ENCODE assay signal across 9 mouse cellular contexts in the genomic region with DNA sequence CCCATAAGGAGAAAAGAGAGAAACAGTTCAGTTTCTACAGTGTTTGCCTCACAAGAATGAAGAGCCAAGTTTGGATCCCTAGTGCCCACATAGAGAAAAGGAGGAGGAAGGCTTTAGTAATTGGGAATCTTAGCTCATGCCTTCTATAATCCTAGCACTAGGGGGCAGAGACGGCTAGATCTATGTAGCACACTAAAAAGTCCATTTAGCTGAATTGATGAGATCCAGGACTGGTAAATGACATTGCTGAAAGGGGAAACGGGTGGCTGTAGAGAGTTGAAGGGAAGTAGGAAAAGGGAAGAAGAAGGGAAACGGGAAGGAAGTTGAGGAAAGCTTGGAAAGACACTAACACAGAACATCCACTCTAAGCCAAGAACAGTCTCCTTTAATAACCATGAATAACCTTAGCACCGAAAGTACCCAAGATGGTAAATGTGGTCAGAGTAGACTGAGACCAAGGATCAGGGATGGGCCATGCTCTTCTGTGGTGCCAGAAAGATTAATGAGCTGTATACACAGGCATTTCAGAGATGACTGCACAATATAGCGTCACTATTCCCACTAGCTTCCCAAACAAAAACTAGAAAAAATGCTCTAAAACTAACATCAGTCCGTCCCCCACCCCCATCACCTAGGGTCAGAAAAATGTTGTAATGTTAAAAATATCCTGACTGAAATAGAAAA.
DNase-seq lines count a peak whose midpoint lies in the region; ATAC-seq and TF ChIP-seq lines count a peak whose summit lies in the region.
"Had no signal": no experiment of that assay in that cellular context is flagged by ENCODE, and none has a peak within 500 bp of the region (broad histone marks: within the 10 kb centered on the region; RNA-seq: fewer than 3 reads in every experiment).

No protein-coding gene starts in this region.

- H3ac ChIP-seq in C2C12 (ENCODE audit: control insufficient read depth, insufficient read length, low read depth) = no peak overlapping the region

- DNase-seq in MEL (ENCODE audit: low read depth, low spot score) = no peak
- DNase-seq in layer of hippocampus, adult 8-10 months (ENCODE audit: low spot score in 2 of 2) = peak; percentile 36 to 54

- peak; percentile 4 for TF ChIP-seq CTCF in C2C12 (IDR thresholded peaks at IDR 0.05; ENCODE audit: control insufficient read depth, insufficient read depth, insufficient read length)
- TF ChIP-seq CTCF in MEL (IDR thresholded peaks at IDR 0.05 in 2 of 3, conservative IDR thresholded peaks at IDR 0.05 in 1 of 3; ENCODE audit: control insufficient read depth in 1 of 3, insufficient read depth in 1 of 3, low read depth in 2 of 3, low read length in 3 of 3, poor library complexity in 1 of 3, severe bottlenecking in 1 of 3) = peak in 1 of 3 experiments; percentile 10; a peak in 1 of 6 replicates
- TF ChIP-seq CTCF in cortical plate, adult 2 months (IDR thresholded peaks at IDR 0.05; ENCODE audit: extremely low read depth, insufficient read depth, low read length) = peak; percentile 49

- peak; percentile 73 to 83 for ATAC-seq in hematopoietic stem cell, adult 5-6 weeks (replicated peaks in 1 of 2; ENCODE audit: insufficient read depth in 1 of 2, low FRiP score in 2 of 2, low TSS enrichment in 1 of 2, low read depth in 1 of 2, poor library complexity in 2 of 2, severe bottlenecking in 2 of 2)
- ATAC-seq in midbrain, embryonic 16.5 days = peak; percentile 82
- ATAC-seq in activated CD4-positive, CD25-positive, alpha-beta regulatory T cell, adult 4 months = no peak

- H3K4me2 ChIP-seq in midbrain, embryonic 16.5 days (ENCODE audit: low read length) = no peak overlapping the region
- H3K4me2 ChIP-seq: embryonic facial prominence, embryonic 15.5 days; limb, embryonic 15.5 days had no signal

- no peak overlapping the region for H3K4me3 ChIP-seq in C2C12 (ENCODE audit: insufficient read depth, poor library complexity, severe bottlenecking)
- no peak overlapping the region for H3K4me3 ChIP-seq in MEL (ENCODE audit: control insufficient read depth in 1 of 2, insufficient read depth in 1 of 2, low read depth in 2 of 2, low read length in 2 of 2)
- H3K4me3 ChIP-seq in cortical plate, adult 2 months (ENCODE audit: insufficient read depth, low read length) = no peak overlapping the region
- H3K4me3 ChIP-seq in midbrain, embryonic 16.5 days (ENCODE audit: low read depth, low read length) = no peak overlapping the region
- H3K4me3 ChIP-seq: embryonic facial prominence, embryonic 15.5 days; limb, embryonic 15.5 days had no signal

- no peak overlapping the region for H3K9ac ChIP-seq in MEL (ENCODE audit: control insufficient read depth, low read depth, low read length, poor library complexity, severe bottlenecking)
- no peak overlapping the region for H3K9ac ChIP-seq in midbrain, embryonic 16.5 days (ENCODE audit: low read depth, low read length)
- H3K9ac ChIP-seq: embryonic facial prominence, embryonic 15.5 days; limb, embryonic 15.5 days had no signal

- H3K9me3 ChIP-seq in MEL (replicated peaks; ENCODE audit: insufficient read depth, low read length) = no peaks in the 10 kb centered on the region
- H3K9me3 ChIP-seq in midbrain, embryonic 16.5 days (replicated peaks; ENCODE audit: control insufficient read depth, low read length, poor library complexity, severe bottlenecking) = no peaks in the 10 kb centered on the region
- H3K9me3 ChIP-seq: embryonic facial prominence, embryonic 15.5 days; limb, embryonic 15.5 days had no signal

- H3K79me2 ChIP-seq in C2C12 (ENCODE audit: control insufficient read depth, insufficient read depth) = no peaks in the 10 kb centered on the region
- H3K79me2 ChIP-seq in MEL (ENCODE audit: control insufficient read depth, insufficient read depth, low read length, poor library complexity) = no peaks in the 10 kb centered on the region

- no peak overlapping the region for H3K27ac ChIP-seq in MEL (ENCODE audit: control insufficient read depth, low read depth, low read length)
- peak overlapping the region; percentile 51; the same call in 1 of the 2 replicates for H3K27ac ChIP-seq in cortical plate, adult 2 months (ENCODE audit: insufficient read depth, low read length)
- no peak overlapping the region for H3K27ac ChIP-seq in midbrain, embryonic 16.5 days (ENCODE audit: low read length)
- H3K27ac ChIP-seq: embryonic facial prominence, embryonic 15.5 days; limb, embryonic 15.5 days had no signal

- no peak for TF ChIP-seq EP300 in MEL (IDR thresholded peaks at IDR 0.05; ENCODE audit: low read depth in 1 of 2, low read length in 2 of 2)

- H3K36me3 ChIP-seq in C2C12 (ENCODE audit: control insufficient read depth, insufficient read depth) (no peaks in the 10 kb centered on the region), MEL (ENCODE audit: control insufficient read depth in 1 of 2, insufficient read depth in 2 of 2, low read length in 2 of 2) (no peaks in the 10 kb centered on the region)
- H3K36me3 ChIP-seq in midbrain, embryonic 16.5 days (ENCODE audit: control insufficient read depth, insufficient read depth, low read length) = no peaks in the 10 kb centered on the region
- H3K36me3 ChIP-seq: embryonic facial prominence, embryonic 15.5 days; limb, embryonic 15.5 days had no signal

- WGBS in midbrain, embryonic 16.5 days = 64% methylated on average over 6 of the region's 6 CpGs

- no peak for TF ChIP-seq POLR2A in MEL (IDR thresholded peaks at IDR 0.05; ENCODE audit: control insufficient read depth in 1 of 2, insufficient read depth in 1 of 2, low read depth in 1 of 2, low read length in 2 of 2, poor library complexity in 1 of 2)
- TF ChIP-seq POLR2A in cortical plate, adult 2 months (IDR thresholded peaks at IDR 0.05; ENCODE audit: extremely low read depth, insufficient read depth, low read length) = no peak

- H3K4me1 ChIP-seq in MEL (ENCODE audit: control insufficient read depth in 1 of 2, insufficient read depth in 2 of 2, low read length in 2 of 2) = no peaks in the 10 kb centered on the region
- H3K4me1 ChIP-seq in cortical plate, adult 2 months (ENCODE audit: control insufficient read depth, insufficient read depth, low read length) = peaks cover 4% of the 10 kb centered on the region; the same call in 1 of the 2 replicates
- H3K4me1 ChIP-seq in midbrain, embryonic 16.5 days (ENCODE audit: control insufficient read depth, insufficient read depth, low read length) = no peaks in the 10 kb centered on the region
- H3K4me1 ChIP-seq: embryonic facial prominence, embryonic 15.5 days; limb, embryonic 15.5 days had no signal

- peaks cover 14% of the 10 kb centered on the region for H3K79me3 ChIP-seq in C2C12 (ENCODE audit: low read depth)

- no peaks in the 10 kb centered on the region for H3K27me3 ChIP-seq in C2C12 (ENCODE audit: control insufficient read depth, insufficient read depth, insufficient read length)
- no peaks in the 10 kb centered on the region for H3K27me3 ChIP-seq in MEL (ENCODE audit: control insufficient read depth in 1 of 2, insufficient read depth in 2 of 2, low read length in 2 of 2)
- no peaks in the 10 kb centered on the region for H3K27me3 ChIP-seq in midbrain, embryonic 16.5 days (ENCODE audit: control insufficient read depth, insufficient read depth, low read depth, low read length)
- H3K27me3 ChIP-seq: embryonic facial prominence, embryonic 15.5 days; limb, embryonic 15.5 days had no signal

- TF ChIP-seq RAD21 in MEL (IDR thresholded peaks at IDR 0.05; ENCODE audit: low read depth, low read length) = peak; percentile 1; the same call in 1 of the 2 replicates

TF ChIP-seq in C2C12, 6 proteins besides CTCF, POLR2A, EP300 and RAD21:
- no peak for TF ChIP-seq USF1 (IDR thresholded peaks at IDR 0.05; ENCODE audit: low read depth)

TF ChIP-seq in MEL, 35 proteins besides CTCF, POLR2A, EP300 and RAD21:
- TF ChIP-seq SMC3 (IDR thresholded peaks at IDR 0.05; ENCODE audit: low read depth, low read length) (no peak), SIN3A (IDR thresholded peaks at IDR 0.05; ENCODE audit: low read length) (no peak), TBP (IDR thresholded peaks at IDR 0.05; ENCODE audit: low read depth, low read length) (no peak), BHLHE40 (IDR thresholded peaks at IDR 0.05; ENCODE audit: borderline replicate concordance, low read depth, low read length) (no peak), POLR2AphosphoS5 (IDR thresholded peaks at IDR 0.05; ENCODE audit: borderline replicate concordance, low read depth, low read length) (no peak), GABPA (IDR thresholded peaks at IDR 0.05; ENCODE audit: low read depth, low read length) (no peak), KAT2A (conservative IDR thresholded peaks at IDR 0.05; ENCODE audit: low read depth, low read length) (no peak), ZNF384 (IDR thresholded peaks at IDR 0.05; ENCODE audit: low read depth, low read length) (no peak), MYB (IDR thresholded peaks at IDR 0.05; ENCODE audit: low read depth, low read length) (no peak), GATA1 (IDR thresholded peaks at IDR 0.05; ENCODE audit: low read depth, low read length) (no peak), MAZ (IDR thresholded peaks at IDR 0.05; ENCODE audit: low read depth, low read length) (no peak), JUND (IDR thresholded peaks at IDR 0.05; ENCODE audit: low read depth, low read length) (no peak), ZMIZ1 (IDR thresholded peaks at IDR 0.05; ENCODE audit: low read depth, low read length) (no peak), MAX (IDR thresholded peaks at IDR 0.05; ENCODE audit: low read length) (no peak), MAFK (IDR thresholded peaks at IDR 0.05; ENCODE audit: borderline replicate concordance, low read depth, low read length) (no peak)
